Mouse (Mus musculus) kidney, postnatal 0 days (tissue): ENCODE data around the gene Wwc1. TPM values are rescaled to one million over a fixed set of nuclear protein-coding genes. Genes with fewer than 3 reads are reported as not detected.

Experiments
- ATAC-seq: fragments of 200-750 bp; cut with Nextera tagmentation; replicated peaks from 2 replicates; pipeline ENCODE4 v1.8.0; 2017; ENCODE audit warnings: low read depth, moderate number of reproducible peaks, moderate TSS enrichment, moderate library complexity; ENCODE audit not compliant: low FRiP score
- DNase-seq: peaks from one replicate; pipeline ENCODE4 v3.0.0-alpha.2; 2016; ENCODE audit warnings: low spot score
- H3K27ac ChIP-seq: fragments of 300-500 bp; sonication (generic); 2 replicates; pipeline ENCODE4 v1.5.1; 2014; ENCODE audit warnings: mild to moderate bottlenecking
- H3K27me3 ChIP-seq: fragments of 300-500 bp; sonication (generic); 2 replicates; pipeline ENCODE4 v1.6.1; 2014; ENCODE audit warnings: low read length, mixed read lengths; ENCODE audit not compliant: insufficient read depth
- H3K36me3 ChIP-seq: fragments of 300-500 bp; sonication (generic); 2 replicates; pipeline ENCODE4 v1.6.1; 2014; ENCODE audit warnings: low read length, mixed read lengths; ENCODE audit not compliant: insufficient read depth
- H3K4me1 ChIP-seq: fragments of 300-500 bp; sonication (generic); replicated peaks from 2 replicates; pipeline ENCODE4 v1.6.1; 2014; ENCODE audit warnings: antibody characterized with exemption, low read length, mixed read lengths; ENCODE audit not compliant: insufficient read depth
- H3K4me2 ChIP-seq: fragments of 300-500 bp; sonication (generic); 2 replicates; pipeline ENCODE4 v1.6.1; 2014; ENCODE audit warnings: mild to moderate bottlenecking, low read length, moderate library complexity, mixed read lengths
- H3K4me3 ChIP-seq: fragments of 300-500 bp; sonication (generic); replicated peaks from 2 replicates; pipeline ENCODE4 v1.5.1; 2014; ENCODE audit warnings: low read depth, low read length
- H3K9ac ChIP-seq: fragments of 300-500 bp; sonication (generic); 2 replicates; pipeline ENCODE4 v1.6.1; 2014; ENCODE audit warnings: low read depth, low read length
- H3K9me3 ChIP-seq: fragments of 300-500 bp; sonication (generic); replicated peaks from 2 replicates; pipeline ENCODE4 v1.6.1; 2016; ENCODE audit warnings: low read length, inconsistent platforms, mixed read lengths
- CTCF ChIP-seq: IDR thresholded peaks from 2 replicates; pipeline ENCODE4 v1.5.1; 2016; ENCODE audit warnings: antibody characterized with exemption, low read depth, mild to moderate bottlenecking, moderate library complexity
- WGBS: fragments of 180-500 bp; shearing (Covaris S2); extraction: QIAGEN DNeasy Blood & Tissue Kit; methylation state at CpG from one replicate; pipeline ENCODE4 v1.1.7; 2014; 5-methylcytosine and 5-hydroxymethylcytosine counted together
- polyA plus RNA-seq: library from polyadenylated mRNA; unstranded; fragments of >200 nt; fragmentation: Nextera tagmentation; extraction: Ambion mirVana; gene quantifications from 2 replicates; pipeline ENCODE4 v1.2.1, GENCODE M21; 2015

The Wwc1 gene
- polyA plus RNA-seq, 1 experiment from 2014 or later: 20.4 TPM

DNA sequence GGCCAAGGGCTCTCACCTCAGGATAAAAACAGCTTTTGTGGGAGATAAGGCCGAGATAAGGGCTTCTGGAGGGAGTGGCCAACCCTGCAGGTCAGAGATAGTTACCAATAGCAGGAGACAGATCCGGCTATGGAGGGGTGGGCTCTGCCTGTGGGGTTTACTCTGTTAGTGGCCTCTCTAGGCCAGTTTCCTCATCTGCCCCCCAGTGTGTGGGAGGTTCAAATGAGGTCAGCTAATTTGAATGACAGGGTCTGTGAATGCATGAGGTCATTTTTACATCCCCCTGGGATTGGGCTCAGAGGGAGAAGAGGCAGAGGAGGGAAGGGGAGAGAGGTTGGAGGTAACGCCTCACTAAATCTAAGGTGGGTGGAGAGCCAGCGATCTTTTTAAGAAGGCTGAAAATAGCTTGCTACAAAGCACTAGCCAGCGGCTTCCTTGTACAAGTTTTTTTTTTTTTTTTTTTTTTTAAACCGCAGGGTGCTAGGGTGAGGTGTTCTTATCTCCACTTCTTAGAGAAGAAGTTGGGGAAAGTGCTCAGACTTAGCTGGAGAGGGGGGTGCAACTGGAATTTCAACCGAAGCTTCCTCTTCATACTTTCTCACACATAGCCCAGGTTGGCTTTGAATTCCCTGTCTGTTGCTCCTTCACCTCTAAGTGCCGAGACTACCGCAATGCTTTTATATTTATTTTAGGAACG lies 20.4 kb upstream of the Wwc1 start:
- DNase-seq (no peak), ATAC-seq (peak; percentile 15; the same call in 1 of the 2 replicates)
- H3K9ac ChIP-seq: no peak overlapping the region
- TF ChIP-seq CTCF: no peak
- no peaks in the 10 kb centered on the region for H3K4me1 ChIP-seq
- WGBS: 4% methylated on average over 10 of the region's 10 CpGs
- H3K9me3 ChIP-seq: no peaks in the 10 kb centered on the region
- H3K4me2 ChIP-seq: peak overlapping the region; percentile 51
- H3K4me3 ChIP-seq: no peak overlapping the region
- H3K27me3 ChIP-seq: no peaks in the 10 kb centered on the region
- no peaks in the 10 kb centered on the region for H3K36me3 ChIP-seq
- no peak overlapping the region for H3K27ac ChIP-seq

DNA sequence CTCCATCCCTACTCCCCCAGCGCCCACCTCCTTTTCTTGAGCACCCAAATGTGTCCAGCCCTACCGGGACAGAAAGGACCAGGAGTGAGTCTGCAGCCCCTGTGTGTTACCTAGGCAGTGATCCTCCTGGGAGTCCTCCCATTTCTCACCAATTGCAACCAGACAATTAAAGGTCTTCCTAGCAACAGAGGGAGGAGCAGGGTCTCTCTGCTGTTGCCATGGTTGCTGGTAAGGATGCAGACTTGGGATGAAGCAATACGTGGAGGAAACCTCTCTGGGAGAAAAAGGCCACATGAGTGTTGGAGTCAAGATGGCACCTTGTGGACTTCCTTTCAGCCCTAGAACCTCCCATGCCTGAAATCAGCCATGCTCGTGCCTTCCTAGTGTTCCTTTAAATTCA lies 19.7 kb upstream of the Wwc1 start:
- H3K4me2 ChIP-seq: no peak overlapping the region
- no peaks in the 10 kb centered on the region for H3K27me3 ChIP-seq
- H3K4me1 ChIP-seq: no peaks in the 10 kb centered on the region
- no peak overlapping the region for H3K27ac ChIP-seq
- H3K4me3 ChIP-seq: no peak overlapping the region
- no peak for TF ChIP-seq CTCF
- H3K36me3 ChIP-seq: no peaks in the 10 kb centered on the region
- H3K9ac ChIP-seq: no peak overlapping the region
- no peak for ATAC-seq
- no peaks in the 10 kb centered on the region for H3K9me3 ChIP-seq
- 26% methylated on average over 4 of the region's 4 CpGs for WGBS
- no peak for DNase-seq

- no peak for TF ChIP-seq CTCF
- Histone ChIP-seq H3K4me2 (no peak overlapping the region), H3K4me3 (no peak overlapping the region), H3K36me3 (no peaks in the 10 kb centered on the region), H3K9ac (no peak overlapping the region), H3K27me3 (no peaks in the 10 kb centered on the region), H3K4me1 (no peaks in the 10 kb centered on the region), H3K27ac (no peak overlapping the region), H3K9me3 (no peaks in the 10 kb centered on the region)
- ATAC-seq (no peak), DNase-seq (no peak)
- 67% methylated on average over 12 of the region's 12 CpGs for WGBS
Observed at GRCm38 (mm10) chr11:35998048-35998447, 17.7 kb upstream of the Wwc1 start.

DNA sequence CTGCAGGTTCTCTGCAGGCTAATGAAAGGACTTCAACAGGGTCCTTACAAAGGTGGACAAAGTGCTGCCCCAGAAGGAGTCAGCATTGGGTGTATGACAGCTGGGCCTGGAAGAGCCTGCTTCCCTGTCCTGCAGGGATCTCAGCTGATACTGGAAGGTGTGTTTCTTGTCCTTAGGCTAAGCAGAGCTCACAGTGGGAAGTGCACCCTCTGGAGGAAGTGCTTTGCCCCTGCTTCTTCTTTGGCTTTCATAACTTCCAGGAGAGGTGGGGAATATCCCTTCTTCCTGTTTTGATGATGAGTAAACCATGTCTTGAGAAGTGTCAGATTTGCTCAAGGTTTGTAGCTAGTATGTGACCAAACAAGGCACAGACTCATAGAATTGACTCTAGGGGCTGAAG lies 15.0 kb upstream of the Wwc1 start:
- no peak overlapping the region for H3K27ac ChIP-seq
- TF ChIP-seq CTCF: peak; percentile 45; the same call in 1 of the 2 replicates
- no peak overlapping the region for H3K4me2 ChIP-seq
- no peak overlapping the region for H3K9ac ChIP-seq
- no peaks in the 10 kb centered on the region for H3K4me1 ChIP-seq
- no peaks in the 10 kb centered on the region for H3K36me3 ChIP-seq
- H3K9me3 ChIP-seq: no peaks in the 10 kb centered on the region
- DNase-seq (no peak), ATAC-seq (no peak)
- no peak overlapping the region for H3K4me3 ChIP-seq
- H3K27me3 ChIP-seq: no peaks in the 10 kb centered on the region

DNA sequence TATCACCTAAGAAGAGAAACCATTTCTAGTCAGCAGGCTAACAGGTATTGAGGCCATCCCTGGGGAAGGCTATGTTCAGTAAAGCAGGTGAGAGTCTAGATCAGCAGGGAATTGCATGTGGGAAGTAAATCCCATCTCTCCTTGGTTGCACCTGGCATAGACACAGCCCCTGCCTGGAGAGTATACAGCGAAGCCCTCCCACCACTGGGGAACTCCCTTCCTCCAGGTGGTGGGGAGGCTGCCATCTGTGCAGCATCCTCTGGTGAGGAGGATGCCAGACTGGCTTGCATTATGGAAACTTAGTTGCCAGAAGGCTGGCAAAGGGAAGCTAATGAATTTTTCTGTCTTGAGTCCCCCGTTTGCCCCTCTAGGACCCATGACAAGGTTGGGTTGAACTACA lies 11.5 kb upstream of the Wwc1 start:
- DNase-seq (no peak), ATAC-seq (no peak)
- no peak overlapping the region for H3K27ac ChIP-seq
- H3K9ac ChIP-seq: no peak overlapping the region
- WGBS: 85% methylated on average over 2 of the region's 2 CpGs
- H3K4me2 ChIP-seq: no peak overlapping the region
- H3K4me1 ChIP-seq: no peaks in the 10 kb centered on the region
- H3K4me3 ChIP-seq: no peak overlapping the region
- no peaks in the 10 kb centered on the region for H3K27me3 ChIP-seq
- H3K36me3 ChIP-seq: no peaks in the 10 kb centered on the region
- no peaks in the 10 kb centered on the region for H3K9me3 ChIP-seq
- no peak for TF ChIP-seq CTCF

- WGBS: 71% methylated on average over 4 of the region's 4 CpGs
- no peak for DNase-seq
- Histone ChIP-seq H3K36me3 (no peaks in the 10 kb centered on the region), H3K9ac (no peak overlapping the region), H3K4me2 (no peak overlapping the region), H3K4me3 (no peak overlapping the region), H3K27me3 (no peaks in the 10 kb centered on the region), H3K9me3 (no peaks in the 10 kb centered on the region), H3K4me1 (no peaks in the 10 kb centered on the region), H3K27ac (no peak overlapping the region)
- no peak for TF ChIP-seq CTCF
- ATAC-seq: no peak
Observed at GRCm38 (mm10) chr11:35989967-35990366, 9.6 kb upstream of the Wwc1 start.
